Mouse (Mus musculus): Measurements from ENCODE around the gene Efnb2. TPM values are rescaled to one million over a fixed set of nuclear protein-coding genes. Genes with fewer than 3 reads are reported as not detected.

The Efnb2 gene
- polyA plus RNA-seq, 1 experiment from 2014 or later: 6.7 TPM

- peak; percentile 24 for ATAC-seq
- TF ChIP-seq CTCF (IDR thresholded peaks at IDR 0.05; ENCODE audit: low read depth): peak; percentile 91
- under 1% methylated on average over 23 of the region's 23 CpGs for WGBS
- Histone ChIP-seq H3K4me1 (replicated peaks; ENCODE audit: control insufficient read depth, insufficient read depth, low read length) (no peaks in the 10 kb centered on the region), H3K27me3 (replicated peaks; ENCODE audit: control insufficient read depth, insufficient read depth, low read length) (no peaks in the 10 kb centered on the region), H3K4me3 (ENCODE audit: low read depth, low read length) (peak overlapping the region; percentile 87), H3K27ac (ENCODE audit: low read depth, low read length) (peak overlapping the region; percentile 80), H3K9me3 (ENCODE audit: control insufficient read depth) (no peaks in the 10 kb centered on the region), H3K9ac (ENCODE audit: low read depth, low read length) (peak overlapping the region; percentile 62), H3K36me3 (ENCODE audit: control insufficient read depth, insufficient read depth) (peaks cover 9% of the 10 kb centered on the region), H3K4me2 (replicated peaks; ENCODE audit: low read depth) (peak overlapping the region; percentile 90)
Observed at GRCm38 (mm10) chr8:8661759-8662138, 707 bp upstream of the Efnb2 start.

- no peak for TF ChIP-seq CTCF (IDR thresholded peaks at IDR 0.05; ENCODE audit: low read depth)
- ATAC-seq: peak; percentile 45
Observed at GRCm38 (mm10) chr8:8660307-8661098, 539 bp downstream of the Efnb2 start.

GRCm38 (mm10) chr8:8659503-8660306 lies 1.3 kb downstream of the Efnb2 start:
- Histone ChIP-seq H3K9ac (ENCODE audit: low read depth, low read length) (peak overlapping the region; percentile 59), H3K4me3 (ENCODE audit: low read depth, low read length) (peak overlapping the region; percentile 87), H3K4me2 (replicated peaks; ENCODE audit: low read depth) (peak overlapping the region; percentile 90), H3K9me3 (ENCODE audit: control insufficient read depth) (no peaks in the 10 kb centered on the region), H3K4me1 (replicated peaks; ENCODE audit: control insufficient read depth, insufficient read depth, low read length) (no peaks in the 10 kb centered on the region), H3K36me3 (ENCODE audit: control insufficient read depth, insufficient read depth) (no peaks in the 10 kb centered on the region), H3K27ac (ENCODE audit: low read depth, low read length) (no peak overlapping the region), H3K27me3 (replicated peaks; ENCODE audit: control insufficient read depth, insufficient read depth, low read length) (no peaks in the 10 kb centered on the region)
- 1% methylated on average over 53 of the region's 53 CpGs for WGBS
- ATAC-seq: no peak
- no peak for TF ChIP-seq CTCF (IDR thresholded peaks at IDR 0.05; ENCODE audit: low read depth)

More at GRCm38 (mm10) chr8:8660307-8661098, 539 bp downstream of the Efnb2 start:
- Histone ChIP-seq H3K36me3 (ENCODE audit: control insufficient read depth, insufficient read depth) (peaks cover 4% of the 10 kb centered on the region), H3K4me3 (ENCODE audit: low read depth, low read length) (peak overlapping the region; percentile 87), H3K4me1 (replicated peaks; ENCODE audit: control insufficient read depth, insufficient read depth, low read length) (no peaks in the 10 kb centered on the region), H3K9ac (ENCODE audit: low read depth, low read length) (peak overlapping the region; percentile 59), H3K27me3 (replicated peaks; ENCODE audit: control insufficient read depth, insufficient read depth, low read length) (no peaks in the 10 kb centered on the region), H3K4me2 (replicated peaks; ENCODE audit: low read depth) (peak overlapping the region; percentile 90), H3K9me3 (ENCODE audit: control insufficient read depth) (no peaks in the 10 kb centered on the region), H3K27ac (ENCODE audit: low read depth, low read length) (peak overlapping the region; percentile 80)
- WGBS: under 1% methylated on average over 88 of the region's 88 CpGs

GRCm38 (mm10) chr8:8658426-8659224 lies 2.4 kb downstream of the Efnb2 start:
- peak; percentile 43; the same call in 1 of the 2 replicates for ATAC-seq
- no peak overlapping the region for H3K9ac ChIP-seq (ENCODE audit: low read depth, low read length)
- H3K36me3 ChIP-seq (ENCODE audit: control insufficient read depth, insufficient read depth): no peaks in the 10 kb centered on the region
- H3K4me3 ChIP-seq (ENCODE audit: low read depth, low read length): peak overlapping the region; percentile 87
- no peak overlapping the region for H3K27ac ChIP-seq (ENCODE audit: low read depth, low read length)
- TF ChIP-seq CTCF (IDR thresholded peaks at IDR 0.05; ENCODE audit: low read depth): peak; percentile 86
- no peaks in the 10 kb centered on the region for H3K9me3 ChIP-seq (ENCODE audit: control insufficient read depth)
- H3K4me1 ChIP-seq (replicated peaks; ENCODE audit: control insufficient read depth, insufficient read depth, low read length): peaks cover 4% of the 10 kb centered on the region; the same call in 1 of the 2 replicates
- H3K27me3 ChIP-seq (replicated peaks; ENCODE audit: control insufficient read depth, insufficient read depth, low read length): no peaks in the 10 kb centered on the region
- 6% methylated on average over 19 of the region's 19 CpGs for WGBS
- peak overlapping the region; percentile 90 for H3K4me2 ChIP-seq (replicated peaks; ENCODE audit: low read depth)

- no peaks in the 10 kb centered on the region for H3K36me3 ChIP-seq (ENCODE audit: control insufficient read depth, insufficient read depth)
- H3K4me3 ChIP-seq (ENCODE audit: low read depth, low read length): peak overlapping the region; percentile 87
- 60% methylated on average over 5 of the region's 5 CpGs for WGBS
- peaks cover 4% of the 10 kb centered on the region; the same call in 1 of the 2 replicates for H3K4me1 ChIP-seq (replicated peaks; ENCODE audit: control insufficient read depth, insufficient read depth, low read length)
- no peak for ATAC-seq
- H3K9me3 ChIP-seq (ENCODE audit: control insufficient read depth): no peaks in the 10 kb centered on the region
- H3K27ac ChIP-seq (ENCODE audit: low read depth, low read length): no peak overlapping the region
- no peaks in the 10 kb centered on the region for H3K27me3 ChIP-seq (replicated peaks; ENCODE audit: control insufficient read depth, insufficient read depth, low read length)
- no peak for TF ChIP-seq CTCF (IDR thresholded peaks at IDR 0.05; ENCODE audit: low read depth)
- peak overlapping the region; percentile 90 for H3K4me2 ChIP-seq (replicated peaks; ENCODE audit: low read depth)
- H3K9ac ChIP-seq (ENCODE audit: low read depth, low read length): no peak overlapping the region
Observed at GRCm38 (mm10) chr8:8657692-8658355, 3.2 kb downstream of the Efnb2 start.
